Mouse (Mus musculus): Measurements from ENCODE around the gene Rab4b.

Rab4b gene

DNA sequence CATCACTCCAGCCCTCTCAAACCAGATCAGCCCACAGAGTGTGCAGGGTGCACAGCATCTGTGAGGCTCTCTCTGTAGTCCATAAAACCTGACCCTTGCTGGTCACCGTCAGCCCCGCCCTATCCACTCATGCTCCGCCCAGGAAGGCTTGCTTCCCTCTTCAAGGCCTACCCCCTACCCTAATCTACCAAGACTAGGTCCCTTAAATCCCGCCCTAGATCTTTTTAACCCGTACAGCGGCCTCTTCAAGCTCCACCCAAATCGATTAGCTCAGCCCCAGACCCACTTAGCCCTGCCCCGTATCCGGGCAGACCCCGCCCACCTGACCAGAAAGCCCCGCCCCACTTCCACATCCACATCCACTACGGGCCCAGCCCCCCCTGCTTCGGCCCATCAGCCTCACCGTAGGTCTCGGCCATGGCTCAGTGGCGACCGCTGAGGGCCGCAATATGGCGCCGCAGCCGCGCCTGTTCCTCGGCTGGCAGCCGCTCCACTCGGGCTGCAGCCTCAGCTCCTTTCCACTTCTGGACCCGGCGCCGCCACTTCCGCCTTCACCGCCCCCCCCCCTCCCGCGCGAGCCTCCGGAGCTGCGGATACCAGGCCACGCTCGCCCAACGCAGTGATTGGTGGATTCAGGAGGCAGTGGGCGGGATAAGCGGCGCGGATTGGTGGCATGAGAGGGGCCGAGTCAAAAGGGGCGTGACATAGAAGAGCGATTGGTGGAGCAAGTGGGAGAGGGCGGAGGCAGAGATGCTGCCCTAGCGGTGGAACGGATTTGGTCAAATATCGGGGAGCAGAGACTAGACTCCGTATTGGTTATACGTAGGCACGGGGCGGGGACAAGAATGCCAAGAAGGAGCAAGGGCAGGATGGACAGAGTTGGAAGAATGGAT lies at the start of gene Rab4b:
Gene Rab4b (minus strand): TSS at position 573 of the 893 bp plus-strand sequence.
- peak; percentile 99 to 100 for DNase-seq

DNA sequence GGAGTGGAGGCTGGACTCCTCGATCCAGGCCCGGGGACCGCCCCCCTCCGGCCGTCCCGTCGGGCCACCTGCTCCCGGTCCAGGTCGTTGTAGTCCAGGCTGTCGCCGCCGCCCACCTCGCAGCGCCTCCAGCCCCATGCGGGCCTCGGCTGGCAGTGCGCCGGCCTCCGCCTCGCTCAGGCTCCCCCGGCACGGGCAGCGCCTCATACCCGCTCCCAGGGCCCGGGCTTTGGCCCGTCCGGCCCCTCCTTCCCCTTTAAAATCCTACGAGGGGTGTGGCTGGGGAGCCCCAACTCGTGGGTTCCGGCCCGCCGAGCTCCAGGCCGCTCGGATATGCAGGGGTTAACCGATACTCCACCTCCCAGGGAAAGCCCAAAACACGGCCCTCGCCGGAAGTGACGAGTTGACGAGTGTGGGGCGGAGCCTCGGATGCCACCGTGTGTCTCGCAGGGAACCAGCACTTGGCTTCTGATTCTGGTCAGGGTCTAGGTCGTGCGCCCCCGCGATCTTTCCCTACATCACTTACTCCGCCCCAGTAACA lies 49.7 kb upstream of the Rab4b start, which contains the start of gene Itpkc:
Gene Itpkc (minus strand): TSS at position 381 of the 541 bp plus-strand sequence.
- DNase-seq = peak; percentile 94 to 95

DNA sequence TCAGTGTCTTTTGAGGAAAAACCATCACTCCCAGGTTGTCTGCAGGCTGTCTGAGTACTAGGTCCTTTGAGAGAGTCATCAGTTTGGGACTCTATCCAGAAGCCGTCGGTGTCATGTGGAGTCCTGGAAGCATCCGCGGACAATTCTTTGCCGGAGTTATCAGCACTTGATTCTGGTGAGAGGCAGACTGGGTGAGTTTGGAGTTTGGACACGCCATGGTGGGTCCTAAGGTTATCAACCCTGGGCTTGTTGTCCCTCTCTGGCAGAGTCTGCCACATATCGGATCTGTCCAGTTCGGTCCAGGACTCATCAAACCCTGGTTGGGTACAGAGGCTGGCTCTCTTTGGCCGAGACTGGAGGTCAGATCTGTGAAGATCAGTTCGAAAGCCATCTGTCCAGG lies 49.0 kb upstream of the Rab4b start:
- DNase-seq = peak; percentile 69 to 73

DNA sequence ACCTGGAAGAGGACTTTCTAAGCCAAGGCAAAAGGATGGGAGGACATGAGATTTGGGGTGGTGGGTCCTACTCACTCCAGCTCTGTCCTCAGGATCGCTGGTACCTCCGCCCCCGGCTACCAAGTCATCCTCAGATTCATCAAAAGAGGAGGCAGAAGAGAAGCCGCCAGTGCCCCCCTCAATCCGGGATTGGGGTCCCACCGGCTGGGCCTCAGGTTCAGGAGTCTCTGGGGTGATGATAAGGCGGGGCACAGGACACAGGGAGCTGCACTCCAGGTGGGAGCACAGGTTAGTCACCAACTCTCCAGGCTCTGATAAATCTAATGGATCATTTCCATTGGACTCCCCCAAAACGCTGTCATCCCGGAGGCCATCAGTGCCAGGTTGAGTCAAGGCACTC lies 48.6 kb upstream of the Rab4b start:
- peak in 1 of 2 experiments; percentile 31 for DNase-seq

DNA sequence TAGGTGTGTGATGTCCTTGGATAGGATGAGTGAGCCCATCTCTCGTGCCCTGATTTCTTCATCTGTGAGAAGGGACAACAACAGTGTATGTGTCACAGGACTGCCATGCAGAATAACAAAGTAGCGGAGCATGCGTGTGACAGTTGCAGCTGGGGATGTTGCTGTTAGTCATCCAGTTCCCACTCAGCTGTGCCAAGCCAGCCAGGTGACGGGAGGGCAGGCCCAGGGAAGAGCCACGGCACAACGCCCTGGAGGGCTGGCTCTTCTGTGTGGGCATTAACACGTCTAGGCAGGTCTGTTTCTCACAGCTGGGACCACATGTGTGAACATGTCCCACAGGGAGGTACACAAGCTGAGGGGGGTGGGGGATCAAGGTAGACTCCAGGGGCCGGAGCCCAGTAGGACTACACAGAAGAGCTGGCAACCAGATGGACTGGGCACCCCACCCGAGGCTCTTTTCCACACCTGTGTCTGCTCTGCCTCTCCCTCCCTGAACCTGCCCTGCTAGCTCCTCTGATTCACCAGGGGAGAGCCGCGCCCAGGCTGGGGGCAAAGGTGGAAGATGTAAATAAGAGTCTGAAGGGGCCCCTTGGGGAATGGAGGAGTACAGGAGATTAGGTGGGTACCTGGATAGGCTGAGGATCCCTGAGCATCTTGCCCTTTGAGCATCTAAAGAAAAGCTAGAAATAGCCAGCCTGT lies 46.3 kb upstream of the Rab4b start:
- peak in 1 of 2 experiments; percentile 49 for DNase-seq

DNA sequence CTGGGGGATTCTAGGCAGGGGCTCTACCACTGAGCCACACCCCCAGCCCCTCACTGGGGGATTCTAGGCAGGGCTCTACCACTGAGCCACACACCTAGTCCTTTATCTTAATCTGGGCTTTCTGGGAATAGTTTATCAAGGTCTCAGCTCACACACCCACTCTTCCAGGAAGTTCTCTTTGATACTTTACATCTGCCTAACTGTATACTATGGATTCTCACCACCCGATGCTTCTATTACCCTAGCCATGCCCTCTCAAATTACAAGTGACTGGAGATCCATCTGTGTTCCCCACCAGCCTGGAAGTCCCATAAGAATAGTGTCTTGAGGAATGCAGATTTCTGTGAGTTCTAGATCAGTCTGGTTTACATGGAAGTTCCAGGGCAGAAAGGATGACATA lies 43.8 kb upstream of the Rab4b start:
- no peak for DNase-seq

DNA sequence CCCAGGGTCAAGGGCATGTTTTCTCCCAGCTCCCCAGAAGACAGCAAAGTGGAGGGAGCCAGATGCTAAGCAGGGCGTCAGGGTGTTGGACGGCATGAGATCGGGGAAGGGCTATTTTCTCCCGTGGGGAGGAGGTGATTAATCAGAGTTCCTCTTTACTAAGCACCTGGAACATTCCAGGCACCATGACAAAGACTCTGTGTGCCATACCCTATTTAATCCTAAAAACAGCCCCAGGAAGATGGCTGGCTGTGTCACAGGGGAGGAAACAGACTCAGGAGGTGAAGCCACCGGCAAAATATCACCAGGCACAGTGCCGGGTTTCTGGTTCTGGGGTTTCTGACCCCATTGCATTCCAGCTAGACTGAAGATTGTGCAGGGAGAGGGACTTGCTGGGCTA lies 43.2 kb upstream of the Rab4b start:
- DNase-seq = no peak

DNA sequence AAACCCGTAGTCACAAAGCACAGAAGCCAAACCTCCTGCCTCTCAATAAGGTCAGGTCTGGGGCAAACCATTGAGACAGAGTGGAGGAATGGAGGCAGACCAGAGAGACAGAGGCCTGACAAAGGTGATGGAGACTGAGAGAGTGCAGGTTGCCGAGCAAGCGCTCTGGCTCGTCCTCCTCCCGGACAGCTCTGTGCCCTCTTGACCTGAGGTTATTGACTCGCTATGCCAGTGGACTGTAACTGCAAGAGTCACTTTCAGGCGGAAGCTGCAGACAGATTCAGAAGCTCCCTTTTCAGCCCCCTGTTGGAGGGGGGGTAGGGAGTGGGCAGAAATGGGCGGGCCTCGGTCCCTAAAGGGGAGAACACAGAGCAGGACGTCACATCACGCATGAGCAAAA lies 41.2 kb upstream of the Rab4b start:
- DNase-seq = no peak

DNA sequence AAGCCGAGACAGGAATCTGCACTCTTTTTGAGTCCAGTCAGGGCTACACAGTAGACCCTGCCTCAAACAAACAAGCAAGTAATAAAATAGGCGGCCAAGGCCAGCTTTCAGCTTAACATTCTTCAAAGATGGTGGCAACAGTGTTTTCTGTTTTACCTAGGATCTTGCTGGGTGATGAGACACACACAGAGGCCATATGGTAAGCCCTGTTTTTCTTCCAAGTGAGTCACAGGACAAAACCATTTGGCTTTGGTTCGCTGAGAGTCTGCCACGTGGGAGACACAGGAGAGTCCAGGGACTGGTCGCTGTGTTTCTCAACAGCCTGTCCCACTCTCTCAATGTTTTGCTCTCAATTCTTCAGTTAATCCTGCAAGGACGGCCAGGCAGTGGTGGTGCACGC lies 39.9 kb upstream of the Rab4b start:
- DNase-seq = peak; percentile 57 to 59

DNA sequence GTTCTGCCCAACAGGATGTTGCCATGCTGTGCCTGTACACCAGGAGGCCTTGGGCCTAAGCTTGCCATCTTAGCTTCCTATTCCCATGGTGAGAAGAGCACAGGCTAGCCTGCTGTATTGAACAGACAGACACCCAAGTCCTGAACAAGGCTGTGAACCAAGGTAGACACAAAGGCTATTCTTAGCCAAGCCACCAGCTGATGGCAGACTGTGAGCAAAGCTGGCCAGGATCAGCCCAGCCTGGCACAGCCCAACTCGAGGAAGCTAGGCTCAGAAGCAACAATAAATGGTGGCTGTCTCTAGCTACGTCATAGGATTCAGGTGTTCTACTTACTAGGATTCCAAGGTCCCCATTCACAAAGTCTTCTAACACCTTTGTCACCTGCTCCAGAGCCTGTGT lies 33.9 kb upstream of the Rab4b start:
- DNase-seq = no peak

DNA sequence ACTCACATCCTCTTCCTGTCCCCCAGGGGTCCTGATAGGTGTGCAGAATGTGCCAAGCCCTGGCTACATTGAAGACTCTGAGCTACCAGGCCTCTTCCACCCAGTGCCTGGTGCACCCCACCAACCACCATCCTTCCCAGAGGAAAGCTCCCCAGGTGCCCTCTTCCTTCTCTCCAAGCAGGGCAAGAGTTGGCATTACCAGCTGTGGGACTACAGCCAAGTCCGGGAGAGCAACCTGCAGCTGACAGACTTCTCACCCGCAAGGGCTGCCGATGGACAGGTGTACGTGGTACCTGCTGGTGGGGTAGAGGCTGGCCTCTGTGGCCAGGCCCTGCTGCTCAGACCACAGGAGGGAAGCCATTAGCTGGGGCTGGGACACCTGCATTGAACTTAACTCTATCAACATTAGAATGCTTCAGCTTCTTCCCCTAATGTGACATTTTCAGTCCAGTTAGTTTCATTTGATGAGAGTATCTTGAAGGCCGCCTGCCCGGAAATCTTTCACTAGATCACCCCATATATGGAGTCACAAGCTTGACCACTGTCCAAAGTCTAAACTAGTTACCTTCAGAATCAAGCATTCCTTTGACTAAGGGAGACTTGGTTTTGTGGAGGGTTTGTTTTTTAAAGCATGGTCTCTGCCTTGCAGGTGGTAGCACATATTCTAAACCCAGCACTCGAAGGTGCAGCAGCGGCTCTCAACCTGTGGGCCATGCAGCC lies 25.2 kb upstream of the Rab4b start:
- peak; percentile 46 to 49 for DNase-seq

DNA sequence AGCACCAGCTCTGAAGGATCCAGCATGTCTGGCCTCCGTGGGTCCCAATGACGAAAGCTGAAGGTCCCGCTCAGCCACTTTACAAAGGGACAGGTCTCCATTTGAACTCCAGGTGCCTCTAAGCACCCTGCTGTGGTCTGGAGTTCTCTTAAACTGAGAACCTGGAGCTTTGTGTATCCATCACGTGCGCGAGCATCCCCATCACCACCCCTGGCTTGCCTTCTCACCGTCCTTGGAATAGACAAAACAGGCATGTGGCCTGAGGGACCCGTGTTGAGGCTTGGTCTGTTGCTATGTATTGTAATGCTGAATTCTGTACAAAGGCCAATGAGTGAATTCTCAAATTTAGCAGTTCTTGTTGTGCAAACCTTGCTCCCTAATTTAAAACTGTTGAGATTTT lies 20.1 kb upstream of the Rab4b start:
- no peak for DNase-seq

DNA sequence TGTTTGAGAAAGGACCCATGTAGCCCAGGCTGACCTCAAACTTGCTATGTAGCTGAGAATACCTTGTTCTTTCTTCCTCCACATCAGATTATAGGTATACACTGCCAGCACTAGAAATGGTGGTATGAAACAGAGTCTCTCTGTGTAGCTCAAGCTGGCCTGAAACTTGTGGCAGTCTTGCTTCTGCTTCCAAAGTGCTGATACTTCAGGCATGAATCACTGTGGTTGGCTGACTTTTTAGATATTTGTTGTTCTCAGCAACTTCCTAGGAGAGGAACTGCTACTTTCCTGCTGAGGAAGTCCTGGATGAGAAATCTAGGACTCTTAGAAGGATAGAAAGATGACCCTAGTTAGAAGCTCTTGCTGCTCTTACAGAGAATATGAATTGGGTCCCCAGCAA lies 19.7 kb upstream of the Rab4b start:
- no peak for DNase-seq

DNA sequence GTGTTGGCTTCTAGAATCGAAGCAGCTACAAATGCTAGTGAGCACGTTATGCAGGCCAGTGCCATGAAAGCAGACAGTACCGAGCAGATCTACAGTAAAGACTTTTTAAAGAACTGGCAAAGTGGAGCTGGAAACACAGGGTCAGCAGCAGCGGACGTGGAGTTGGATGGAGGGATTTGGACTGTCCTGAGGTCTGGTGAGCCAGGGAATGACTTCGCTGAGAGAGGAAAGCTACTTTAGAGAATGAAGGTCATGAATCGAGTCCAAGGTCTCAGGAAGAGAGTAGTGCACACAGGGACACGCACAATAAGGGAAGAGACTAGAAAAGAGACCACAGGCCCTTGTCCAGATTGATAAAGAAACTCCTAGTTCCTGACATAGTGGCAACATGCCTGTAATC lies 18.9 kb upstream of the Rab4b start:
- DNase-seq = no peak

DNA sequence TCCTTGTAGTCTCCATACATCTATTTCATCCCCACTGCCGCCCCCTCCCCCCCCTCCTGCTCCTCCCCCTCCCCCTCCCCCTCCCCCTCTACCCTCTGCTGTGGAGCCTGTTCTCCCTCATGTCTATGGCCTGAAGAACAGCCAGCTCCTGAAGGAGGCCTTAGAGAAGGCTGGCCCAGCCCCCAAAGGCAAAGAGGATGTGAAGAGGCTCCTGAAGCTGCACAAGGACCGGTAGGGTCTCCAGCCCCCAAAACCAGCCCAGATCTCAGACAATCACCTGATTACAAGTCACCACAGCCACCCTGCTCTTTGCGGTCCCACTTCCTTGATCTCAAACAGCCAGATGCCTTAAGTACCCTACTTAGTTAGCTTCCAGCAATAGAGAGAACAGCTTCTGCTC lies 18.4 kb upstream of the Rab4b start:
- DNase-seq = no peak

DNA sequence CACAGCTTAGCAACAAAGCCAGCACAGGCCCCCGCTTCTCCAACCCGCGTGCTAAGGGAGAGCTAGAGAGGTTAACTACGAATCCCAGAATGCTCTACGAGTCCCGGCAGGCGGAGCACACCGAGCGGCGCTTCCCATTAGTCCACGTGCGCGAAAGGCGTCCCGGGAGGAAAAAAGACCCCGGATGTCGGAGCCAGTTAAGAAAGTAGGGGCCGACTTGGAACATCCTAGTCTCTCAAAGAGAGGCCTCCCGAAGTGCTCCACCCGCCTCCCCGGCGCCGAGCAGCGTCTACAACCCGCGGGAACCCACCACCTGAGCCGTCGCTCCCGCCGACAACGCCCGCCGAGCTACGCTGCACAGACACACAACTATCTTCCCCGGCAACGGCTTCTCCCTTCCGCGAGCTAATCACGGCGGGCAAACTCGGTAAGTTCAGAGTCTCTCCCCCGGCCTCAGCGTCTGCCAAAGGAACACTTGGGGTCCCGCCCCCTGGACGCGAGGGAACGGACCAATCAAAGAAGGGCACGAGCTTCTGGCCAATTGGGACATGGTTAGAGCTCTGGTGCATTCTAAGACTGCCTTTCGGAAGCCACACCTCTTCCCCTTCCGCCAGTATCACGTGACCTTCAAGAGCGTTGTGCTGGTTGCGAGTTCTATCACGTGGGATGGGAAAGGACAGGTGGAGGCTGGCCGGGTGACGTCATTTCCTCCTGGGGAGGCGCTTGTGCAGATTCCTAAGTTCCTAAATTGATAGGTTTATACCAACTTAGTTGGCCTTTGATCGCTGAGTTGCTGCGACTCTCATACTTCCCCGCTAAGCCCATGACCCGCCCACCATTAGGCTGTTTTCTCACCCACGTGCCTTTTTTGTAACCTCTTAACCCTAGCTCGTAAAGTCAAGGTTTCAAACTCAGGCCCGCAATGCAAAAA lies 17.2 kb upstream of the Rab4b start, which contains the start of the genes BC024978 and Snrpa:
Gene BC024978 (plus strand): TSS at position 101 of the 931 bp plus-strand sequence.
Gene Snrpa (minus strand): TSS at position 591 of the 931 bp plus-strand sequence.
- DNase-seq = peak; percentile 98

DNA sequence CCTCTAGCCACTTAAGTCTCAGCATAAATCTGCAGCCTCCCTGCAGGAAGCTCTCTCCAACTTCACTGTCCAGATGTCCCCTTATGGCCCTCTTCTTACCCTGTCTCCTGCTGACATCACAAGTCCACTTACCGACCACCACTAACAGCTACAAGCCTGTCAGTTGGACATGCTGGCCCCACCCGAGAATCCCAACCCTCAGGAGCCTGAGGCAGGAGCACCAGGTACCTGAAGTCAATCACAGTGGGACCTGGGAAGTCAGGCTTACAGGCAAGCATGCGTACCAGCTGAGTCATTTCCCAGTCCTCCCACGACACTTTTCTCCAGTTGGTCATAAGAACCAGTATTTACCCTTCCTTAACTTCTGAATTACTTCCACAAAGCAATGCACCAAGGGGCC lies 15.0 kb upstream of the Rab4b start:
- DNase-seq = no peak

DNA sequence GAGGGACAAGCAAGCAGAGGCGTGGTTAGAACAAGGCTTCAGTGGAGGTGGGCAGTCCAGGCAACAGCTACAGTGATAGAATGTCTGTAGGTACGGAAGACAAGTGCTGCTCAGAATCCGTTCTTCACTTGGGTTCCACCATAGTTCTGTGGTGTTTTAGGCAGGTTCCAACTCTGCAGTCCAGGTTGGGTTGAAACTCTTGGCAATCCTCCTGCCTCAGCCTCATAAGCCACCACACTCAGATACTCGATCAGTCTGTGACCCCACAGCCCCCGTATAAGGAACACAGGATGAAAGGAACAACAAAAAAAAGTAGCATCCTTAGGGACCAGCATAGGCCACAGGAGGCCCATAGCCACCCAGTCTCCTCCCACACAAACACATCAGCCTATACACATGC lies 13.7 kb upstream of the Rab4b start:
- no peak for DNase-seq

DNA sequence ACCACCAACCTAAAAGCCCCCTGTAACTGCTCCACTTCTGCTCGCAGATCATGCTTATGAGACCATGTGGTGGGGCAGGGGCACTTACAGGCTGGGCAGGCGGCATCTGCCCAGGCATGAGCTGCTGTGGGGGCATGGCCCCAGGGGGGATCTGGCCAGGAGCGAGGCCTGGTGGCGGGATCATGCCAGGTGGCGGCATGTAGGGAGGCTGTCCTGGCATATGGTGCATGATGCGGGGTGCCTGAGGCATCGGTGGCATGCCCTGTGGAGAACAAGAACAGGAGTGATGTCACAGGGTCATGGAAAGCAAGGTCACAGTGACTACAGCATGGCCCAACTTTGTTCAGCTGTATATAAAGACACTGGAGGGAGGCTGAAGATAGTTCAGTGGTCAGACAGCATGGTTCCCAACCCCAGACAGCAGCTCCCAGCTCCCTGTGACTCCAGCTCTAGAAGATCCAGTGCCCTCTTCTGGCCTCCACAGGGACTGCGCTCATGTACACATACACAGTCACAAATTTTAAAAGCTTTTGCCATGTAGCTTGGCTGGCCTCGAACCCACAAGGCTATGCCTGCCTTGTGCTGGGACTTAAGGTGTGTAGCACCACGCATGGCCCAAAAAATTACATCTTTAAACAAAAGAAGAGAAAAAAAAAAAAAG lies 10.7 kb upstream of the Rab4b start:
- peak; percentile 29 to 44 for DNase-seq

DNA sequence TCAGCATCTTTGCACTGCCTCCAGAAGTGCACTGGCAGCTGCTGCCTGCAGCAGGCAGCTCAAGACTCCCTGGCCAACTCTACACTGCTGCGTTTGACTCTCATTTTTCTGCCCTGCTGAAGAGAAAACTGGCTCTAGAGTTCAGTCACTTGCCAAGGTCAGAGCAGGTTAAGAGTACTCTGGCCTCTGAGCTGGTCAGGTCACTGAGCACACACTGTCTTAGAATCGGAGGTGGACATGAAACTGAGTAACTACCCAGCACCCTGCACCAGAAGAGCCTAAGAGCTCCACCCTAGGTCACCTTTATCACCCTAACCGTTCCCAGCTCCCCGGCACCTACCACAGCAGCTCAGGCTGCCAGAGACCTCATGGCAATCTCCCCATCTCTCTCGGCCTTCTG lies 7.3 kb upstream of the Rab4b start:
- DNase-seq = no peak

DNA sequence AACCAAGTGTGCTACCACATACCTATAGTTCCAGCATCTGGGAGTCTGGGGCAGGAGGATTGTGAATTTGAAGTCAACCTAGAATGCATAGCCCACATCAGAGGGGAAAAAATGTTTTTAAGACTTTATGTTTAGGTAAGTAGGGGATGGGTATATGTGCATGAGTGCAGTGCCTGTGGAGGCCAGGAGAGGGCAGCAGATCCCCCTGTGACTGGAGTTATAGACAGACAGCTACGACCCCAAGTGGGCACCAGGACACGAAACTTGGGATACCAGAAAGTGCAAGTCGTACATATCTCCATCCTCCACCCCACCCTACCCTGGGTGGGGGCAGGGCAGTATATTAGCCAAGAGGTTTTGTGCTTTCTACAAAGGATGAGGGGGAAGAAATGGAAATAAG lies 6.3 kb upstream of the Rab4b start:
- peak; percentile 63 to 69 for DNase-seq
